Mouse (Mus musculus): ENCODE measurements around the gene Prss48.
"Not testable (repeated sequence)": the region's sequence is repeated elsewhere in the genome, so short reads cannot be mapped to it uniquely, and the experiment has no call there.

- TF ChIP-seq CTCF, EP300 (IDR thresholded peaks at IDR 0.05; ENCODE audit: low read depth): not testable (repeated sequence)
Measured at GRCm38 (mm10) chr3:85981761-85982160, 20.5 kb downstream of the Prss48 start.
